Mouse (Mus musculus): ENCODE data around the gene Treh. TPM values are rescaled to one million over a fixed set of nuclear protein-coding genes. Genes with fewer than 3 reads are reported as not detected.
A peak's percentile ranks its signal among the peaks of the same experiment; 100 is the strongest.
"Not testable (repeated sequence)": the region's sequence is repeated elsewhere in the genome, so short reads cannot be mapped to it uniquely, and the experiment has no call there.

The Treh gene
- polyA plus RNA-seq (2015; fragmentation: Nextera tagmentation; extraction: Ambion mirVana): 0.07 TPM in 1 of 2 replicates, not detected in the other

DNA sequence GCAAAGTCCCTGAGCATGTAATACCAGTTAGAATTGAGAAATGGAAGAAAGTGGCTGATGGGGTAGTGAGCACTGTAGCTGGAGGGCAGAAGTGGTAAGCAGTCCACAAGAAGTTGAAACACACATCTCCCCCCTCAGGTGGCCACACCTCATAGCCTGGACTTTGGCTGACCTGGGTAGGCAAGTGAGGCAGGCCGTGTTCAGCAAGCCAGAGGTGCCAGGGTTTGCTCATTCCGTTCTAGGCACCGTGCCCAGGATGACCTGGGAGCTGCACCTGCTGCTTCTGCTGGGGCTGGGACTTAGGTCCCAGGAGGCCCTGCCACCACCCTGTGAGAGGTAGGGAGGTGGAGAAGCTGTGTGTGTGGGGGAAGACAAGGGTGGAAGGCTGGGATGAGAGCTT lies at the start of gene Treh:
Treh (plus strand) TSS at position 229 of the 400 bp plus-strand sequence.
- DNase-seq (ENCODE audit: low spot score): no peak

- no peak for DNase-seq (ENCODE audit: low spot score)
These were observed 48.6 kb upstream of the Treh start for GRCm38 (mm10) chr9:44624390-44624789.

DNA sequence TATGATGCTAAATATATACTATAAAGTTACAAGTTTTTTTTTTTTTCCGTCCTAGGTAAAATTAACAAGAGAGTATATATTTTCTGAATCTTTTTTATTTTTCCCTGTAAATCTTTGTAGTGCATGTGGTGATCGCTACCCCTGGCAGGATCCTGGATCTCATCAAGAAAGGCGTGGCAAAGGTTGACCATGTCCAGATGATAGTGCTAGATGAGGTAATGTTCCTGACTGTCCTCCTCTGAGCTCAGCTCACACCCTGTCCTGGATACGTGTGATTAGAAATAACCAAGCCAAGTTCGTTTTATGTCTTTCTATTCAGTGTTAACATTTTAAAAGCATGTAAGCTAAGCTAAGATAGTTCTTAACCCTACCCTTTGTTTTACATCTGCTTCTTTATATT lies 46.8 kb upstream of the Treh start:
- no peak for DNase-seq (ENCODE audit: low spot score)

DNA sequence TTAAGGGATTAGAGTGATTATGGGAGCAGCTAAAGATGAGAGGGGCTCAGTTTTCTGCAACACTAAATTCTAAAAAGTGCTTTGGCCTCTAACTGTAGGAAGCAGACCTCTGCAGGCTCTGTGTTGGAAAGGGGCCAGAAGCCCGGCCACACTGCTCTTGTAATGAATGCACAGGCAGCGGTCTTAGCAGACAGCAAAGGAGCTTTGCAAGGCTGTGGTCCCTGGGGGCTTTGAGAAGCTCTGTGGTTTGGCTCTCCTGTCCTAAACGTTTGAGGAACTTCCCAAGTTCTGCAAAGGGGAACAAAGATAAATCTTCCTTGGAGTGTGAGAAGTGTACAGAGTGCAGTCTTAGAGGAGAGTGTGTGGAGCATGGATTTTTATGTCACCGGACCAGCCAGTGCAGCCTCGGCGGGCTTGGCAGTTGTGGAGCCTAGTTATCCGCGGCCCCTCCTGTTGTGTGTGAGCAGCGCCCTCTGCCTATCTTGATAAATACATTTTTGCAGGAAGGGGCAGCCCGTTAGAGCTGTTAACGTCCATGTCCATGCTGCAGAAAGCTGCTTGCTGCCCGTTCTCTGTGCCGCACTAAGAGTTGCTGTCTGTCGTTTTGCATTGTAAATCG lies 35.4 kb upstream of the Treh start:
- no peak for DNase-seq (ENCODE audit: low spot score)

DNA sequence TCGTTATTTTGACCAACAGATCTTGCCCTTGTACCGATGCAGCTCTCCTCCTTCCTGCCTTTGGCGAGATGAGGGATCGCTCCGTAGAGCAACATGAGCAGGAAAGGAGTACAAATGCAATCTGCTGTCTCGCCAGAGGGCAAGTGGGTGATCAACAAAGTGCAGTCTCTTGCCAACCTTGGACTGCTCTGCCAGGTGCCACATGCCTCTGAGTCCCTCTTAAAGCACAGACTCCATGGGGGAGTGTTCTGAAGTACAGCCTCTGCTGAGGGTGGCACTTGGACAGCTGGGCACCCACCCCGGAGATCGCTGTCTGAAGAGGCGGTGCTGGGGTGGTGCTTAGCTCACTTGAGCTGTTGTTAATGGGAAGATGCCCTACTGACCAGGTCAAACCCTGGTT lies 34.3 kb upstream of the Treh start:
- DNase-seq (ENCODE audit: low spot score): not testable (repeated sequence)

DNA sequence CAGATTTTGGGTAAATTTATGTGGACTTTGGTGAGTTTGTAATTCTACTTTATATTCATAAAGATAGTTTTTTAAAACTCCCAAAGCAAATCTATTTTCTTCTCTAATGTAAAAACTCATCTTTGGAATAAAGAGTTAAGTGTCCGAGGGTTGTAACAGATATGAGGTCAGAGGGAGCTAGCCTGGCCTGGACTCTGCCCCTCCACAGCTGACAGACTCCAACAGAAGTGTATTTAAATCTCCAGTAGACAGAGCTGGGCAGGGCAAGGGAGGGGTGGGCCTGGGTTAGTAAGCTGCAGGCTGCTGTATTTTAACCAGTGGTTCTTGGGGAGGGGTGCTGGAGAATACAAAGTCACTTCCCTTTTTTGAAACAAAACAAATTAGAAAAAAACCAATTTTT lies 33.0 kb upstream of the Treh start:
- not testable (repeated sequence) for DNase-seq (ENCODE audit: low spot score)

DNA sequence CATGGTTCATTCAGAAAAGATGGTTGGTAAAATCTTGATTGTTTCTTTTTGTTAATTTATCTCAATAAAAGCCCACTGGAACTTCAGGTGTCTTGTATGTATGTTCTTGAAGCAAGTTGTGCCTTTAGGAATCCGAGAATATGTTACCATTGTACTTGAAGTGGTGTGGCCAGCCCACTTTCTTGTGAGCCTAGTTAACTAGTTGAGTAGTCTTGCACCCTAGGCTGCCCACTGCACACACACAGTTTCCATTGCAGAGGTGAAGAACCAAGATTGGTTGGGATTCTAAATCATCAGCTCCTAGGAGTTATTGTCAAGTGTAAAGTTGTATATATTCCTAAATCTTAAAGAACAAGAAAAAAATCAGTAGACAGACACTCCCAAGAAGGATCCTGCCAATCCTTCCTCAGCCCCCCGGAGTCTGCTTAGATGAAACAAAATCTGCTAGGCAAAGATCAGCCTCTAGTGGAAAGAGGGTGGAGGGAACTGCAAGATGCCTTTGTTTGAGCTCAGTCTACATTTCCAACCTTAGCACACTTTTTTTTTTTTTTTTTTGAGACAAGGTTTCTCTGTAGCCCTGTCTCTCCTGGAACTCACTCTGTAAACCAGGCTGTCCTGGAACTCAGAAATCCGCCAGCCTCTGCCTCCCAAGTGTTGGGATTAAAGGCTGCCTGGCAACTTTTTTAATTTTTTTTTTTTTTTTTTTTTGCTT lies 32.2 kb upstream of the Treh start:
- no peak for DNase-seq (ENCODE audit: low spot score)

DNA sequence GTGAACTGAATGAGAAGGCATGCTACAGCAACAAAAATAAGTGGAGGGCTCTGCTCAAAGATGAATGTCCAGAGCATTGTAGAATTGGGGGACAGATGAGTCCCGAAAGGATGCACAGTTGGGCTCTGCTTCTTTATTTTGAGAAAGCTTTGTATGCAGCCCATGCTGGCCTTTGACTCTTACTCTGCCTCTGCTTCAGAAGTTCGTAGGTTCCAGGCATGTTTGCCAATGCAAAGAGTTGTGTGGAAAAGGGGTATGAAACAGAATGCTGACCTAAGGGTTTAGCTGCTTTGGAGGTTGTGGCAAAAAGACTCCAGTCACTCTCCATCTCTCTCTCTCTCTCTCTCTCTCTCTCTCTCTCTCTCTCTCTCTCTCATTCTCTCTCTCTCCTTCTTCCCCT lies 31.4 kb upstream of the Treh start:
- no peak for DNase-seq (ENCODE audit: low spot score)

- no peak for DNase-seq (ENCODE audit: low spot score)
These were observed 29.9 kb upstream of the Treh start for GRCm38 (mm10) chr9:44643103-44643502.

DNA sequence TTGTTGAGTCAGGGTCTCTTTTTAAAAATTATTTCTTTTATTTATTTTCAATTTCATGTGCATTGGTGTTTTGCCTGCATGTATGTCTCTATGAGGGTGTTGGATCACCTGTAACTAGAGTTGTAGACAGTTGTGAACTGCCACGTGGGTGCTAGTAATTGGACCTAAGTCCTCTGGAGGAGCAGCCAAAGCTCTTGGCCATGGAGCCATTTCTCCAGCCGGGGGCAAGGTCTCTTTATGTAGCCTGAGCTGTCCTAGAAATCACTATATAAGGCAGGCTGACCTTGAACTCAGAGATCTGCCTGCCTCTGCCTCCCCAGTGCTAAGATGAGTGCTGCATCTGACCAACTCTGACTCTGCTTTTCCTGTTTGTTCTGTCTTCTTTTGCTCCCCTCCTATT lies 28.8 kb upstream of the Treh start:
- DNase-seq (ENCODE audit: low spot score): no peak

DNA sequence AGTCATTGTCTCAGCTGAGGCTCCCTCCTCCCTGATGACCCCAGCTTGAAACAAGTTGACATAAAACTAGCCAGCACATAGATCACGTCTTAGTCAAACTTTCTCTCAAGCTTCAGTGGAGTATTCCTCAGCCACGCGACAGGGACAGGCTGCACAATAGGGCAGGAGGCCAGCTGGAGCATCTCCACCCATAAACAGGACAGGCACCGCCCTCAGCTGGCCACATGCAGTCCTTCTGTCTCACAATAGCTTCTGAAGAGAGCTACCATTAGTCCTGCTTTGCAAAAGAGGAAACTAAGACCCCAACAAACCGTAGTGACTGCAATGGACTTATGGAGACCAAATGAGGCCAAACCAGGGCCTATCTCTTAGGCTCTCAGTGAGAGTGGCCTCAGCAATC lies 27.6 kb upstream of the Treh start:
- DNase-seq (ENCODE audit: low spot score): peak; percentile 10

DNA sequence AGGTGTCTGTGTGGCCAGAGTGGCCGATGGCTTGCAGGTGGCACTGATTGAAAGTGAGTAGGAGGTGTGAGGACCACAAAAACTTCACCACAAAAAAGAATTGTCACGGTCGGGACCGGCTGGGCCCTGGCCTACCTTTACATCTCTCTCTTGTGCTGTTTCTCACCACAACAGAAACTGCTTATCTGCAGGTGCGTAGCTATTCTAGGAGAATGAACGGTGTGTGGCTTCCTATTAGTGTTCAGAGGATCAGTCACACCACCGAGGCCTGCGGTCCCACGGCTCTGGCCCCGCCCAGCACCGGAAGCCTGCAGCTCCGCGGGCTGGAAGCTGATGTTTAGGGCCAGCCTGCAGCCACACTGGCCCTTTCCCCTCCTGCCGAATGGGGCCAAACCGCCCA lies 27.1 kb upstream of the Treh start:
- DNase-seq (ENCODE audit: low spot score): peak; percentile 79

DNA sequence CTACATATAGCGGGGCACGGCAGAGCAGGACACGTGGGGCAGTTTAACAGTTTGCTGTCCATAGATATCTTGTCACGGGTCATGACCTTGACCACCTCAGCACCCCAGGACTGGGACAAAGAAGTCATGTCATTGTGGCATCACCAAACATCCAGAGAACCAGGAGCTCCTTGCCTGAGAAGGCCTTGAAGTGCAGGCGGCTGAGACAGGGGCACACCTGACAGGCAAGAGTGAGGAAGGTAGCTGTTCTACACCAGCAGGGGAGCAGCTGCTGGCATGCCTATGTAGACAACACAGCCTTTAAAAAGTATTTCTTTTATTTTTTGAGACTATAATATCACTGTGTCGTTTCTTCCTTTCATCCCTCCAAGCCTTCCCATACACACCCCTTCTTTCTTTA lies 26.7 kb upstream of the Treh start:
- peak; percentile 48 for DNase-seq (ENCODE audit: low spot score)

- no peak for DNase-seq (ENCODE audit: low spot score)
These were observed 26.0 kb upstream of the Treh start for GRCm38 (mm10) chr9:44647026-44647425.

DNA sequence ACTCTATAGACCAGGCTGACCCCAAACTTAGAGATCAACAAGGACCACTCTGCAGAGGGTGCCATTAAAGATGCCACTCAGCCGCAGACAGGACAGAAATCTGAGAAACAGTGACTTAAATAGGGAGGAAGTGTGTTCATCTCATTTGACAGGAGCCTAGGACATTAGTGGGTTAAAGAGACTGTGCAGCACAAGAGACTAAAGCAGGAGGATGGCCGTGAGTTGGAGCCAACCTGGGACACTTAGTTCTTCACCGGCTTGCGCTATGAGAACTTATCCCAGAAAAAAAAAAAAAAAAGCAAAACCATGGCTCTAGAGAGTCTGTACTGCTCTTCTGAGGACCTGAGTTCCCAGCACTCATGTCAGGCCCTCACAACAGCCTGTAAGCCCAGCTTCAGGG lies 25.4 kb upstream of the Treh start:
- no peak for DNase-seq (ENCODE audit: low spot score)

GRCm38 (mm10) chr9:44648881-44649281 lies 24.2 kb upstream of the Treh start:
- DNase-seq (ENCODE audit: low spot score): peak; percentile 67

DNA sequence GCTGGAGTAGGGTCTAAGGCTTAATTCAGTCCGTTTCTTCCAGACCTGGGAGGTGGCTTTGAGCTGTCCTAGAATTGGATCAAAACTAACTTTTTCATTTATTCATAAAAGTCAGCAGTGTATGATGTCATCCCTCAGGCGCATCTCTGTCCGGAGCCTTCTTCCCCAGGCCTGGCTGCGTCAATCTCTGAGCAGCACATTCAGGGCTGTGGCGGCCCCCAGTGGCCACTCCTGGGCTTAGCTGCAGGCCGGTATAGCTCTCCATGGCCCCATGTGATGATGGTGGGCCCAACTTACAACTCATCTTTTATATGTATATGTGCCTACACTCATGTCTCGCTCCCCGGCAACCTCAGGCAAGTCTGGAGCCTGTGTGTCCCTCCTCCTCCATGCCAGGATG lies 21.0 kb upstream of the Treh start:
- DNase-seq (ENCODE audit: low spot score): peak; percentile 76

GRCm38 (mm10) chr9:44653896-44654295 lies 19.1 kb upstream of the Treh start:
- DNase-seq (ENCODE audit: low spot score): no peak

- peak; percentile 70 for DNase-seq (ENCODE audit: low spot score)
These were observed 17.7 kb upstream of the Treh start for GRCm38 (mm10) chr9:44655098-44656066.

- DNase-seq (ENCODE audit: low spot score): no peak
These were observed 9.3 kb upstream of the Treh start for GRCm38 (mm10) chr9:44663706-44664105.

- no peak for DNase-seq (ENCODE audit: low spot score)
These were observed 1.6 kb upstream of the Treh start for GRCm38 (mm10) chr9:44671416-44671815.

DNA sequence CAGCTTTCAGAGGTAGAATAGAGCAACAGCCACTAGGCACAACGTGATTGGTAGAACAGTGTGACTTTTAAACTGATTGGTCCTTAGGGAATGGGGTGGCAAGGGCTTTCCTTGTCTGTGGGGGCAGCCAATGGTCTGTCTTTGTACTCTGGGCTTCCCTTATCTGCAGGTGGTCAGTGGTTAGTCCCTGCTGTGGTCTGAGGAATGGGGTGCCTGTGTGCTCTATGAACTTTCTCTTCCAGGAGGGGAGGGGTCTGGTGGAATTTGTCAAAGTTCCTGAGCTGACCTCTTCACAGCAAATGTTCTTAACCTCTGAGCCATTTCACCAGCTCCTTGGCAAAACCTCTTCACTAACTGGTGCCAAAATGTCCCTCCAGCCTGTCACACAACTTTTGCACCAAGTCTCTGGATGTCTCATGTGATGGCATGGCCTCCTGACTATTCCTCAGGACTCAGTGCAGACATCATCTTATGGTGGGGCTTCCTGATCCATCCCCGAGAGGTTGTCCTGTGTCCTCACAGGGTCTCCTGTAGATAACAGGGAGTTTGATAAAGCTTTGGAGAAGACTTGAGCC lies 655 bp upstream of the Treh start:
- DNase-seq (ENCODE audit: low spot score): no peak
